In genomic region chr13:83111503-83111902, GRCm38 (mm10) we compare ENCODE assay signal across 9 mouse cellular contexts.
DNase-seq lines count a peak whose midpoint lies in the region; ATAC-seq lines count a peak whose summit lies in the region.
"Had no signal": no experiment of that assay in that cellular context is flagged by ENCODE, and none has a peak within 500 bp of the region (broad histone marks: within the 10 kb centered on the region; RNA-seq: fewer than 3 reads in every experiment).

No protein-coding gene starts in this region.

- DNase-seq in left cerebral cortex, adult 11 months (ENCODE audit: low spot score): peak; percentile 56
- DNase-seq in left cerebral cortex, postnatal 10 days (ENCODE audit: extremely low spot score in 1 of 2, low spot score in 2 of 2): no peak
- DNase-seq in cerebellum, postnatal 10 days: peak; percentile 54 to 56
- DNase-seq in MN1 (ENCODE audit: low spot score): no peak
- DNase-seq in gastrocnemius, adult 8-10 months (ENCODE audit: low spot score in 2 of 2): no peak
- no peak for DNase-seq in testis, postnatal 10 days (ENCODE audit: low spot score)

- H3K27me3 ChIP-seq in hindbrain, embryonic 15.5 days: no peaks in the 10 kb centered on the region
- no peaks in the 10 kb centered on the region for H3K27me3 ChIP-seq in midbrain, embryonic 12.5 days
- H3K27me3 ChIP-seq: Patski had no signal

- H3K27ac ChIP-seq in hindbrain, embryonic 15.5 days (replicated peaks): no peak overlapping the region
- H3K27ac ChIP-seq in midbrain, embryonic 12.5 days (replicated peaks): no peak overlapping the region

- no peak overlapping the region for H3K9ac ChIP-seq in hindbrain, embryonic 15.5 days
- H3K9ac ChIP-seq in midbrain, embryonic 12.5 days (replicated peaks): no peak overlapping the region

- 0 out of 2 replicates have a peak, but pooled peaks cover 5% of the 10 kb centered on the region for H3K4me1 ChIP-seq in hindbrain, embryonic 15.5 days (replicated peaks)
- H3K4me1 ChIP-seq in midbrain, embryonic 12.5 days: peaks cover 7% of the 10 kb centered on the region; the same call in 1 of the 2 replicates

- H3K36me3 ChIP-seq in hindbrain, embryonic 15.5 days: no peaks in the 10 kb centered on the region
- no peaks in the 10 kb centered on the region for H3K36me3 ChIP-seq in midbrain, embryonic 12.5 days

- WGBS in hindbrain, embryonic 15.5 days: 4% methylated on average over 2 of the region's 2 CpGs
- WGBS in midbrain, embryonic 12.5 days: 2% methylated on average over 2 of the region's 2 CpGs

- no peak overlapping the region for H3K4me2 ChIP-seq in hindbrain, embryonic 15.5 days
- no peak overlapping the region for H3K4me2 ChIP-seq in midbrain, embryonic 12.5 days (replicated peaks)

- H3K4me3 ChIP-seq in hindbrain, embryonic 15.5 days: no peak overlapping the region
- no peak overlapping the region for H3K4me3 ChIP-seq in midbrain, embryonic 12.5 days

- intact Hi-C loops in left cerebral cortex, postnatal 10 days (cut with DNase I): no loop called here

- no peaks in the 10 kb centered on the region for H3K9me3 ChIP-seq in hindbrain, embryonic 15.5 days
- H3K9me3 ChIP-seq in midbrain, embryonic 12.5 days: no peaks in the 10 kb centered on the region

- ATAC-seq in hindbrain, embryonic 15.5 days (ENCODE audit: low FRiP score, low read depth): peak; percentile 66; the same call in 1 of the 2 replicates
- ATAC-seq in midbrain, embryonic 12.5 days (ENCODE audit: low FRiP score, low read depth): peak; percentile 82
- ATAC-seq: Patski had no signal

Comparison
In these comparisons a context has a peak if more than half of its experiments do, and no peak if none do; other contexts are left out.
1. DNase-seq: peak in left cerebral cortex, adult 11 months (single experiment) and cerebellum, postnatal 10 days (2 of 2); none in left cerebral cortex, postnatal 10 days (0 of 2), MN1 (single experiment), gastrocnemius, adult 8-10 months (0 of 2) and testis, postnatal 10 days (single experiment).